8 mouse cellular contexts compared by ENCODE assay signal in the genomic region with DNA sequence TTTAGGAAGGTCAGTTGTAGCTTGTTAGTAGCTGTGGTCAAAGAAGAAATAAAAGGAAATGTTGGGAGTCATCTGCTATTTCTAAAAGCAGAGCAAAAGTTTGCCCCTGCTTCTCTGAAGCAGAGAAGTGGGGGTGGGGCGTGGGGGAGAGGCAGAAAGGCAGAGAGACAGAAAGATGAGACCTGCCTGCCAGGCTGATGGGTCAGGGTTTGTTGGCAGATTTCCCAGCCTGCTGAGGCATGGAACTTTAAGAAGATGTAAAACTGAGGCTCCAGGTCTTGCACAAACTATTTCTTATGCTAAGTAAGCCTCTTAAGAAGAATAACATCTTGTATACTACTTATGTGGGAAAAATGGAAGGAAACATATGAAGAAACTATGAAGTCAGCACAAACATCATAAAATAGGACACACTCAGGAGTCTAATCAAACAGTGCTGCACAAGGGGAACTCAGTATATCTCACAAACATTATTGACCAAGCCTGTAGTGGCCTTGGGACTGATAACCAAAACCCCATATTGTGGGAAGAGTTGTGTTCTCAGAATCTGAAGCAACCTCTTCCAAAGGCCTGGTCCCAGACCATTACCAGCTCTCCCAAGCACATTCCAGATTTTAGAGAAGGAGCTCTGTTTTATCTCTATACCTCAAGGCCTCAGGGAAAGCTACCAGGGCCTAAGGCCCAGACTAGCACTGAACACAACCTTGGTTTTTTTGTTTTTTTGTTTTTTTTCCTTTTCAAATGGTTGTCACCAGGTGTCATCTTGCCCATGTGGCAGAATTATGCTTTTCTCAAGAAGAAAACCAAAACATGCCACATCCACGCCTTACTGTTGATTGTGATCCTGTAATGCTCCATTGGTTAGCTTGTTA. TPM values are rescaled to one million over a fixed set of nuclear protein-coding genes. Genes with fewer than 3 reads are reported as not detected.
DNase-seq lines count a peak whose midpoint lies in the region; ATAC-seq and TF ChIP-seq lines count a peak whose summit lies in the region.

No protein-coding gene starts in this region.

- H3K4me2 ChIP-seq in lung, postnatal 0 days (replicated peaks; ENCODE audit: low read depth, low read length) = peak overlapping the region; percentile 78; the same call in 1 of the 2 replicates
- H3K4me2 ChIP-seq in liver, postnatal 0 days (ENCODE audit: low read depth, low read length) = peak overlapping the region; percentile 85

- TF ChIP-seq CTCF in lung, postnatal 0 days (IDR thresholded peaks at IDR 0.05) = no peak
- no peak for TF ChIP-seq CTCF in liver, postnatal 0 days (IDR thresholded peaks at IDR 0.05; ENCODE audit: low read depth)

- 0 out of 2 replicates have a peak overlapping the region, but pooled peaks have one; percentile 75 for H3K9ac ChIP-seq in lung, postnatal 0 days (replicated peaks; ENCODE audit: low read depth)
- peak overlapping the region; percentile 76 for H3K9ac ChIP-seq in liver, postnatal 0 days (replicated peaks)

- no peak overlapping the region; the same call in 1 of the 2 replicates for H3K4me3 ChIP-seq in lung, postnatal 0 days (ENCODE audit: low read depth, low read length)
- peak overlapping the region; percentile 89 for H3K4me3 ChIP-seq in brown adipose tissue, adult 24 weeks (ENCODE audit: insufficient read depth, low read depth, low read length)
- H3K4me3 ChIP-seq in liver, postnatal 0 days (ENCODE audit: low read depth, low read length) = peak overlapping the region; percentile 75

- no peak for DNase-seq in lung, postnatal 0 days (ENCODE audit: low spot score)
- DNase-seq in lung, postnatal 36 days = no peak
- DNase-seq in induced T-regulatory cell, adult 2 months (ENCODE audit: low read depth) = peak; percentile 41
- DNase-seq in liver, postnatal 0 days = no peak
- no peak for DNase-seq in left cerebral cortex, postnatal 4 days
- DNase-seq in spleen, postnatal 4 days (ENCODE audit: low spot score in 2 of 2) = no peak
- DNase-seq in right cerebral cortex, postnatal 14 days = no peak

- ATAC-seq in lung, postnatal 0 days = no peak
- no peak for ATAC-seq in liver, postnatal 0 days

- no peaks in the 10 kb centered on the region for H3K27me3 ChIP-seq in lung, postnatal 0 days (replicated peaks; ENCODE audit: insufficient read depth, low read length)
- no peaks in the 10 kb centered on the region for H3K27me3 ChIP-seq in liver, postnatal 0 days (ENCODE audit: insufficient read depth, low read length)

- no peak for TF ChIP-seq EP300 in lung, postnatal 0 days (IDR thresholded peaks at IDR 0.05)
- no peak for TF ChIP-seq EP300 in liver, postnatal 0 days (IDR thresholded peaks at IDR 0.05; ENCODE audit: low read depth)

- WGBS in lung, postnatal 0 days = 82% methylated on average over 2 of the region's 2 CpGs
- 54% methylated on average over 2 of the region's 2 CpGs for WGBS in liver, postnatal 0 days (ENCODE audit: insufficient replicate concordance)

- no peak overlapping the region for H3K27ac ChIP-seq in lung, postnatal 0 days (ENCODE audit: low read length)
- H3K27ac ChIP-seq in brown adipose tissue, adult 24 weeks (replicated peaks; ENCODE audit: low read depth, low read length) = no peak overlapping the region
- H3K27ac ChIP-seq in liver, postnatal 0 days (ENCODE audit: low read depth) = peak overlapping the region; percentile 82

- intact Hi-C loops in left cerebral cortex, postnatal 4 days (cut with DNase I) = no loop called here

- H3K9me3 ChIP-seq in lung, postnatal 0 days (ENCODE audit: low read length) = no peaks in the 10 kb centered on the region; the same call in 1 of the 2 replicates
- H3K9me3 ChIP-seq in liver, postnatal 0 days (ENCODE audit: low read length) = no peaks in the 10 kb centered on the region

- peaks cover 11% of the 10 kb centered on the region; the same call in 1 of the 2 replicates for H3K4me1 ChIP-seq in lung, postnatal 0 days (ENCODE audit: insufficient read depth, low read depth, low read length)
- no peaks in the 10 kb centered on the region for H3K4me1 ChIP-seq in brown adipose tissue, adult 24 weeks (ENCODE audit: control insufficient read depth, insufficient read depth, insufficient read length, low read length)
- H3K4me1 ChIP-seq in liver, postnatal 0 days (ENCODE audit: insufficient read depth) = peaks cover 14% of the 10 kb centered on the region

- peaks cover 9% of the 10 kb centered on the region for H3K36me3 ChIP-seq in lung, postnatal 0 days (ENCODE audit: insufficient read depth, low read length)
- H3K36me3 ChIP-seq in liver, postnatal 0 days (replicated peaks; ENCODE audit: insufficient read depth, low read length) = no peaks in the 10 kb centered on the region

RNA-seq across cellular contexts. Expression of gene 2010315B03Rik, which starts 31.7 kb away (rescaled TPM):
- 11.4 and 11.7 TPM in 2 replicates for polyA plus RNA-seq in lung, postnatal 0 days (2015; fragmentation: Nextera tagmentation; extraction: Ambion mirVana)
- 14.3 and 18.4 TPM in 2 replicates for polyA plus RNA-seq in brown adipose tissue, adult 24 weeks (2012; ENCODE audit: insufficient read depth, insufficient read length, missing spikeins)
- polyA plus RNA-seq in liver, postnatal 0 days (2015; fragmentation: Nextera tagmentation; extraction: Ambion mirVana) = 6.8 and 6.9 TPM in 2 replicates
- 10 to 100 TPM; 16.0 to 18.3 TPM for total RNA-seq in left cerebral cortex, postnatal 4 days (2021)
